Mouse (Mus musculus): ENCODE measurements at regions not wholly inside any gene's neighbourhood (a gene's known extent, or its start where the extent isn't known, plus 50 kb on each side); places are given as distances from the start of the nearest gene placed in this dataset.

DNA sequence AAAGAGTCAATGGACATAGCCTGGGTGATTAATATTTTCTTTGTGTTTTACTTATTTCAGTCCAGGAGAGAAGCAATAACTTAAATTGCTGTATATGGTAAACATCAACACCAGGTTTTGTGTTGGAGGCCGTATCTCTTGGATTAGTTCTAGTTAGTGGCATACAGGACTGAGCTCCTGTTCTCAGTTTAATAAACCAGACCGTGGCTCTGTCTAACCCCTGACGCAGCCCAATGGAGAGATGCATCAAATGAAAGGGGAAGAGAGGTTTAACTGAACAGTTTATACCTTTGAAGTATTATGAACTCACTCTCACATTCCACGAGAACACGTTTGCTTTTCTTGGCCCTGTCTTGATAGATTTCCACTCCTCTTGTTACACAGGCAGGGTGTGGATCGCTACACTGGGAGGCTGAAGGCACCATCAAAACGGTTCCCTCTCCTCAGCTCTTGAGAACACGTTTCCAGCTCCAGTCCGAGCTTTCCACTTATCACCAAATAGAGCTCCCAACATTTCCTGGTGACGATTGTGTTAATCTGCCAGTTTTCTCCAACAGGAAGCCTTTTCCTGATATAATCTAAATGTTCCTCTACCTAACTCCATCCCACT is 54.0 kb upstream of the Cerkl start:
- DNase-seq (ENCODE audit: low read depth), result no peak
- TF ChIP-seq CTCF (IDR thresholded peaks at IDR 0.05; ENCODE audit: borderline replicate concordance, extremely low read depth, insufficient read depth, insufficient read length) (no peak), POLR2A (IDR thresholded peaks at IDR 0.05; ENCODE audit: borderline replicate concordance, extremely low read depth, insufficient read depth, insufficient read length, poor library complexity, severe bottlenecking) (no peak)

DNA sequence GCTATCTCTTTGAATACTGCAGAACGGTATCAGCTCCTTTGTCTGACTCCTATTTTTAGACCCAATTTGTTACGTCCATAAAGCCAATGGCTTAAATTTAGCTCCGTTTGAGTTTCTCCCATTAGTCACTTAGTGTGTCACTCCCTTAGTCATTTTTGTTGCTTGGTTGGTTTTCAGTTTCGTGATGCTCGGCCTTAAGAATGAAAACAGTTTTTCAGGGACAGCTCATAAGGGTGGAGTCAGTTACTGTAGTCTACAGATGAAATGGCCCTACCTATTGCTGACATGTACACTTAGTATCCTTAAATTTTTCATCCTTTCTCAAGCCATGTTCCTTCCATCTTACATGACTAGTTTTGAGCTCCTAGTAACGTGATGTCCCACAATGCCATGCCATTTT is 54.5 kb upstream of the Cerkl start:
- TF ChIP-seq CTCF (IDR thresholded peaks at IDR 0.05; ENCODE audit: borderline replicate concordance, extremely low read depth, insufficient read depth, insufficient read length), result no peak
- no peak for TF ChIP-seq POLR2A (IDR thresholded peaks at IDR 0.05; ENCODE audit: borderline replicate concordance, extremely low read depth, insufficient read depth, insufficient read length, poor library complexity, severe bottlenecking)
- DNase-seq (ENCODE audit: low read depth), result no peak

DNA sequence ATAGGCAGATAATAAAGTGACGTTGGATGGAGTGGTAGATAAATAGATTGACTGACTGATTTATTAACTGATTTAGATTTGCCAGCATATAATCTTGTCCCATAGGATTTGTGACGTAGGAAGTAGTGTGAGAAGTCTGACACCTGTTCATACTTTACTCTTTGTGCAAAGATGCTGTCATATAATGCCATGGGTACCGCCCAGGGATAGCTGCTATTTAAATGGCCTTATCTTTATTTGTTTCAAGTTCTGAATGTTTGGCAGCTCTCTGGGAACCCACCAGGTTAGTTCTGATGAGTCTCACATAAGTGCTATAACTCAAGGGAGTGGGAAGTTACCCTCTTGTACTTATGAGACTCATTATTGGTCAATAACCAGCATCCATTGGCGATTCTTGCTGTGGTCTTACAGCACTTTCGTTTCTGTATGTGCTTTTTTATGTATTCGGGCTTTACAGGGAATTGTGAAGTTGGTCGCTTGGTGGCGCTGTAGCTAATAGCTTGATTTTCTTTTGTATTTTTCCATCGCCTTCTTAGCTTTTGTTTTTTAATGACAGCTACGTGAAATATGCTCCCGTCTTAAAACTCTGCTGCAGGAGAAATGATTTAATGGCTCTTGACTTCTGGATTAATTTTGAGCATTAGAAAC is 55.2 kb upstream of the Cerkl start:
- TF ChIP-seq CTCF (IDR thresholded peaks at IDR 0.05; ENCODE audit: borderline replicate concordance, extremely low read depth, insufficient read depth, insufficient read length) (peak; percentile 46; the same call in 1 of the 2 replicates), POLR2A (IDR thresholded peaks at IDR 0.05; ENCODE audit: borderline replicate concordance, extremely low read depth, insufficient read depth, insufficient read length, poor library complexity, severe bottlenecking) (no peak)
- peak; percentile 87 for DNase-seq (ENCODE audit: low read depth)

DNA sequence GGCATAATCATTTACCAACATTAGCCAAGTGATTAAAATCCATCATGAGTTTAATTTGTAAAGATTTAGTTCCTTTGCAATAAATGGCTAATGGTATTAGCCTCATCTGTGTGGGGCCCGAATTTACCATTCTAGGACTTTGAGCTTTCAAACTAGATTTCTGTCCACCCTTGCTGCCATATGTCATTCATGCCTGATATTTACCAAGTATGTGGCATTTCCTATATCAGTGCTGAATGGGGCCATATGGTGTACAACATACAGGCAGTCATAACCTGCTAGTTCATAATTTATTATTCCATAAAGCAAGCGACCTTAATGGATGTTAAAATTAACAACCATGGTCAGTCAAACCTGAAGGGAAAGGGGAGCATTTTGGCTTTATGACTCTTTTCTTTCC is 55.8 kb upstream of the Cerkl start:
- DNase-seq (ENCODE audit: low read depth), result no peak

DNA sequence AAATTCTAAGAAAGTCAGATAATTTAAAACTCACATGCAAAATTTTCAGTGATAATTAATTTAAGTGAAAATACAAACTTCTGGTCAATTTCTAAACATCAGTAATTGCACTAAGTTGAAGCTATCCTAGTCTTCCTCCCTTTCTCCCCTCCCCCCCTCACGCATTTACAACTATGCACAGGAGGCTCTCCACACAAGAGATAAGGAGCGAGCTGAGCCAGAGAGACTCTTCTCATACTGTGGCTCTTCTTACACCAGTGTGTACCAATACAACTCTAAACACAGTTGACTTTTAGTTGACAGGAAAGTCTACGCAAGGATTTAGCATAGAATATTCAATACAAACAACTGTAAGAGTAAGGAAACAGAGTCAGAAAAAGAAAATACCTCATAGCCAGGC is 57.1 kb upstream of the Cerkl start:
- no peak for DNase-seq (ENCODE audit: low read depth)
- TF ChIP-seq CTCF (IDR thresholded peaks at IDR 0.05; ENCODE audit: borderline replicate concordance, extremely low read depth, insufficient read depth, insufficient read length) (no peak), POLR2A (IDR thresholded peaks at IDR 0.05; ENCODE audit: borderline replicate concordance, extremely low read depth, insufficient read depth, insufficient read length, poor library complexity, severe bottlenecking) (no peak)

More for the DNA sequence above, 55.8 kb upstream of the Cerkl start:
- TF ChIP-seq CTCF (IDR thresholded peaks at IDR 0.05; ENCODE audit: borderline replicate concordance, extremely low read depth, insufficient read depth, insufficient read length) (no peak), POLR2A (IDR thresholded peaks at IDR 0.05; ENCODE audit: borderline replicate concordance, extremely low read depth, insufficient read depth, insufficient read length, poor library complexity, severe bottlenecking) (no peak)

DNA sequence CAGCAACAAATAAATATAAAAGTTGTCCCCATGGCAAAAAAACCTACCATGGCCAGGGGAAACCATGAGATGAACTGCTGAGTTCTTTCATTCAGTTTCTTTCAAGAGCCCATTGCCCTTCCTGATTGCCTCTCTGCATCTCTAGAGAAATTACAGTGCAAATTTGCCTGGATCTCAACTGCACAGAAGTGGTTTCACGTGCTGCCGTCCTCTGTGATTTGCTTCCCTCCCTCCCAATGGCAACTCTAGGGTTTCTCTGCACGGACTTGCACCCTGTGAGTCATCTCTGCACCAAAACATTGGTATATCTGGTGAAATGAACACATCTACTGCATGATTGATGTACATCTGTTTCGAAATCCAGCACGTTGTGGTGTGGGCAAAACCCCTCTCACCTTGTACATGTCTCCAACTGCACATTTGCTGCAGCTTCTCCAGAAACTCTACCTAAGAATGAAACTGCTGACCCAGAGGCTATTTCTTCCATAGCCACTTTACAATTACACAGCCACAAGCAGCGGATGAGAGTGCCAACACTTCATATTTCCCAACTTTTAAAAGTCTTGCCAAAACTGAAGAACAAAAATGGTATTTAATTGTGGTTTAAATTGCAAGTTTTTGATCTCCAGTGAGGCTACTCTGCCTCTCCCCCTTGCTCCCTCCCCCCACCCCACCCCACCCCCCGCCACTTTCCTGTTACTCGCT is 61.6 kb upstream of the Cerkl start:
- no peak for TF ChIP-seq CTCF (IDR thresholded peaks at IDR 0.05; ENCODE audit: borderline replicate concordance, extremely low read depth, insufficient read depth, insufficient read length)
- no peak for TF ChIP-seq POLR2A (IDR thresholded peaks at IDR 0.05; ENCODE audit: borderline replicate concordance, extremely low read depth, insufficient read depth, insufficient read length, poor library complexity, severe bottlenecking)
- DNase-seq (ENCODE audit: low read depth), result no peak

DNA sequence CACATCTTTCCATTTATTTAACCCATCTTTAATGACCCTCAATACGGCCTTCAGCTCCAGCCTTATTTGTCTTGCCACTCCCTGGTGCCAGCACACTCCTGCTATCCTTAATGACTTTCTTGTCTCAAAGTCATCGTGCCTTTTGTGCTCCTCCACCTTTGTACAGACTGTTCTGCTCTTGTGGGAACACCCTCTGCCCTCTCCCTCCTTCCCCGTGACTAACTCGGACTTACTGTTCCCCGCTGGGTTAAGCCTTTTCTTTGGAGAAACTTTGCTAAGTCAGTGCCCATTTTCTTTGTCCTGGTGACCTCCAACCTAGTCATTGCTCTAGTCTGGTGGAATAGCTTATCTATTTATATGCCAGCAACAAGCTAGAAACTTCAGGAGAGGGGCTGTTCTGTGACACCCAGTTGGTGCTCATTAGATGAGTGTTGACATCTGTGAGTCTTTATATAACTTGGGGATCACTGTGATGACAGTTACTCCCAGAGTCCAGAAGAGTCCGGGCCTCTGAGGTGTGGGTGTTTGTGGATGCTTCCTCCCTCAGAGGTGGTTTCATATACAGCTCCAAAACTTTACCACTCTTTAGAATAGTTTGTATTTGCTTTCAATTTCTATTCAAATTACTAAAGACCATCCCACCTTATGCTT is 63.3 kb upstream of the Cerkl start:
- TF ChIP-seq POLR2A (IDR thresholded peaks at IDR 0.05; ENCODE audit: borderline replicate concordance, extremely low read depth, insufficient read depth, insufficient read length, poor library complexity, severe bottlenecking) (no peak), CTCF (IDR thresholded peaks at IDR 0.05; ENCODE audit: borderline replicate concordance, extremely low read depth, insufficient read depth, insufficient read length) (no peak)
- DNase-seq (ENCODE audit: low read depth), result no peak

DNA sequence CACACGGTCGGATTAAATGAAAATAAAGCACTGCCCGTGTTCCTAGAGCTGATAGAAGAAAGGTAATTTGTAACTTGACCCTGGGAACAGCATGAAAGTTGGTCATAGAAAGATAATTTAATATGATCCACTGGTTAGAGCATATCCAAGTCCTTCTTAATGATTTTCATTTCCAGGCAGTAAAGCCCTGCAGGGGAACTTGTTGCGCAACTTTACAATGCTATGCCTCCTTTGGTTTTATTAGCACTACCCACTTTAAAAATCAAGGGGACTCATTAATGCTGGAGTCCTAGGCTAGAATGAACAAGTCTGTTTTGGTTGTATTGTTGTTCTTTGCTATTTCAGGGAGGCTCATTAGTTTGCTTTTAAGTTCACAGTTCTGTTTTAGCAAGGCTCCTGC is 66.9 kb upstream of the Cerkl start:
- DNase-seq (ENCODE audit: low read depth), result no peak
- no peak for TF ChIP-seq CTCF (IDR thresholded peaks at IDR 0.05; ENCODE audit: borderline replicate concordance, extremely low read depth, insufficient read depth, insufficient read length)
- no peak for TF ChIP-seq POLR2A (IDR thresholded peaks at IDR 0.05; ENCODE audit: borderline replicate concordance, extremely low read depth, insufficient read depth, insufficient read length, poor library complexity, severe bottlenecking)

DNA sequence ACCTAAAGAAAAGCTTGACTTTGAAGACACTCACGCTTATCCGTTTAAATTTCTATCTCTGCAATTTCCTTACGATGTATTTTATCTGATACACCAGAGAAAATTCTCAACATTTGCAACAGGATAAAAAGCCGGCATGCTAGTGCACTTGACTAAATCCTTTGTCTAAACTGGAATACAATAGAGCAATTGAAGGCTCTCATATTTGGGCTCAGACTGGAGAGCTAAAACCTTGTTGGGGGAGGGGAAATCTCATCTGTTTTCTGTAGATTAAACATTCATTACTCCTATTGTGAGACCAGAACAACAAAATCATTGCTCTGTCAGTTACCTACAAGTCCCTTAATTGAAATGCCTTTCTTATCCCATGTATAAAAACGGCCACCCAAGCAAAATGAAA is 70.9 kb upstream of the Cerkl start:
- peak; percentile 28 for DNase-seq (ENCODE audit: low read depth)
- TF ChIP-seq CTCF (IDR thresholded peaks at IDR 0.05; ENCODE audit: borderline replicate concordance, extremely low read depth, insufficient read depth, insufficient read length) (no peak), POLR2A (IDR thresholded peaks at IDR 0.05; ENCODE audit: borderline replicate concordance, extremely low read depth, insufficient read depth, insufficient read length, poor library complexity, severe bottlenecking) (no peak)

DNA sequence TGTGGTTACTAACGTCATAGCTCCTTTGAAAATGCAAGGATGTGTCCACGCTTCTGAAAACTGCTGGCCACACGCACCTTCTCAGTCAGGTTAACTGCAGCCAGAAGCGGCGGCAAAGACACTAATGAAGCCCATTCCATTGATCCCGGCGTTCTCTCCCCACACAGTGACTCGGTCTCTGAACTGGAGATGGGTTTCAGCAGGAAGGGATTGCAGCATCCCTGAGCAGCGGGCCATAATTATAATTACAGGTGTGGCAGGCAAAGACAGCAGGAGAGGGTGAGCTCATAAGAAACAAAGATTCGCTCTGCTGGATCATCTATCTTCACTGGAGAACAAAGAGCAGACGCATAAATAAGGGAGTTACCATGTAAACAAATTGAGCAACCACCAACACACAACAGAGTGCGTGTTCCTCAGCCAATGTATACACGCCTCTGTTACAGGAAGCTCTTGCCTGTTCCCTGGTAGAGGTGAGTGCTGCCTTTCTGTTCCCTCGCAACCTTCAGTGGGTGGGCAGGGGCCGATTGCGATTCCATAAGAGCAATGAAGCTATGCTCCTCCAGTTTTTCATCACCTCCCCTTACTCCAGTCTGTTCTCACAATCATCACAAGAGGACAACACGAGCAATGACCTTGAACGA is 71.9 kb upstream of the Cerkl start:
- TF ChIP-seq POLR2A (IDR thresholded peaks at IDR 0.05; ENCODE audit: borderline replicate concordance, extremely low read depth, insufficient read depth, insufficient read length, poor library complexity, severe bottlenecking), result no peak
- no peak for TF ChIP-seq CTCF (IDR thresholded peaks at IDR 0.05; ENCODE audit: borderline replicate concordance, extremely low read depth, insufficient read depth, insufficient read length)
- peak; percentile 48 for DNase-seq (ENCODE audit: low read depth)

DNA sequence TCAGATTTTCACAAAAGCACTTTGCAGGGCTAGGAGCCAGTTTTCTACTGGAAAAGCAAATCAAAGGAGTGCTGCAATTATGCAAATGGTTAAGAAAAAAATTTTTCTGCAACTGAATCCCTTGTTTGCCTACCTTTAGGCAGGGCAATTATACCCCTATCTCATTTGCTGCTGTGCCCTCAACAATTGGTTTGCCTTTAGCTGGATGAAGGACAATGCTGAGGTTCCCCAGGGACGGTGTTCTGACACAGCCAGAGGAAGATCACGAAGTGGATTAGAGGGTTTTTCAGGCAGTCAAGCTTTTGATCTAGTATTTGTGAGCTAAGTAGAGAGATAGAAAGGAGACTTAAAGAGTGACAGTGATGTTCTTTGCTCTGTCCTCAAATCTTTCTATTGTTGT is 72.6 kb upstream of the Cerkl start:
- DNase-seq (ENCODE audit: low read depth), result peak; percentile 79
- TF ChIP-seq POLR2A (IDR thresholded peaks at IDR 0.05; ENCODE audit: borderline replicate concordance, extremely low read depth, insufficient read depth, insufficient read length, poor library complexity, severe bottlenecking), result no peak
- TF ChIP-seq CTCF (IDR thresholded peaks at IDR 0.05; ENCODE audit: borderline replicate concordance, extremely low read depth, insufficient read depth, insufficient read length), result no peak

Data from brain, embryonic 14.5 days (tissue).